Mouse (Mus musculus): ENCODE results near the gene Aifm1.
A peak's percentile ranks its signal among the peaks of the same experiment; 100 is the strongest.
"Not testable (repeated sequence)": the region's sequence is repeated elsewhere in the genome, so short reads cannot be mapped to it uniquely, and the experiment has no call there.

The Aifm1 gene

DNA sequence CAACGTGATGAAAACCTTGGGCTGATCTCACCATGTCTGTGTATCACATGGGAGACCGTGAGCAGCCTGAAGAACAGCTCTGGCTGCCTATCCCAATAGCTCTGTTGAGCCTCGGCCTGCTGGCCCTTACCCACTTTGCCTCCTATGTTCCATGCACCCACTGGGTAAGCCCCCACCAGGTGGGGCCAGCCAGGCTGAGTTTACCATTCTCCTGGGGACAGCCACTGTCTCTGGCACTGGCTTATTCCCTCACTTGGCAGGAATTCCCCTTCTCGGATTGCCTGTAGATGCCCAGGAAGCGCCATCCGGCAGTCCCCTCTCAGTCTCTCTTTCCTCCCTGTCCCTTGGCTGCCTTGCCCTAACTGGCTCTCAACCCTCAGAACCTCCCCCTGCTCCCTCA is 56.4 kb downstream of the Aifm1 start:
- no peak for DNase-seq (ENCODE audit: low spot score)

DNA sequence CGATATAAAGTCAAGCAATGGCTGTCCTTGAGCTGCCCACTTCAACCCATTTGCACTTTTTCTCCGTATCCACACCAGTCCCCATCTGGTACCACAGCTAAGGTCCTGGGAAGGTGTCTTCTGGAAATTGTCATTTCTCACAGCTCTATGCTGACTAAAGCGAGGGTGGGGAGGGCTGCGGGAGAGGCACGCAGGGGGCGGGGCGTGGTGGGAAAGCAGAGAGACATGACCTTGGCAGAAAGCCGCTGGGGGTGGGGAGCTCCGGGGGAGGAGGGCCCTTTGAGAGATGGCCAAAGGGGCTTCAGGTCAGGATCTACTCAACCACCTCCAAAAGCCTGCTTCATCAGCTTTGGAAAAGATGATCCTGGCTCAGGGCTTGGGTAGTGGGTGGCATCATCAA is 58.3 kb downstream of the Aifm1 start:
- no peak for DNase-seq (ENCODE audit: low spot score)

DNA sequence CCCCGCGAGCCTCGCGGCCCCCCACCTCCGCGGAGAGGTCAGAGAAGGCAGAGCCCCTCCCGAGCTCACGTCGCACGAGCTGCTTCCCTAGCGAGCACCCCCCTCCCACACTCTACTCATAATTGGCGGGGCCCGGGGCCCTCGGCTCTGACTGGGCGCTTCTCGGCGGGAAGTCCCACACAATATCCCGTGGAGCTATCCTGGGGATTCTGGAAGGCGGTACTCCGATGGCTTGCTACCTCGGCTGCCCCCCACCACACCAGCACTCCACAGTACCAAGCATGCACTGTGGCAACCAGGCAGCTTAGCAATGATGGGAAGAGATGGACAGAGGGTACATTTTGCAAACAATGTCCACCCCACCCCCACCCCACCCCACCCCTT is 58.9 kb downstream of the Aifm1 start:
- no peak for DNase-seq (ENCODE audit: low spot score)

DNA sequence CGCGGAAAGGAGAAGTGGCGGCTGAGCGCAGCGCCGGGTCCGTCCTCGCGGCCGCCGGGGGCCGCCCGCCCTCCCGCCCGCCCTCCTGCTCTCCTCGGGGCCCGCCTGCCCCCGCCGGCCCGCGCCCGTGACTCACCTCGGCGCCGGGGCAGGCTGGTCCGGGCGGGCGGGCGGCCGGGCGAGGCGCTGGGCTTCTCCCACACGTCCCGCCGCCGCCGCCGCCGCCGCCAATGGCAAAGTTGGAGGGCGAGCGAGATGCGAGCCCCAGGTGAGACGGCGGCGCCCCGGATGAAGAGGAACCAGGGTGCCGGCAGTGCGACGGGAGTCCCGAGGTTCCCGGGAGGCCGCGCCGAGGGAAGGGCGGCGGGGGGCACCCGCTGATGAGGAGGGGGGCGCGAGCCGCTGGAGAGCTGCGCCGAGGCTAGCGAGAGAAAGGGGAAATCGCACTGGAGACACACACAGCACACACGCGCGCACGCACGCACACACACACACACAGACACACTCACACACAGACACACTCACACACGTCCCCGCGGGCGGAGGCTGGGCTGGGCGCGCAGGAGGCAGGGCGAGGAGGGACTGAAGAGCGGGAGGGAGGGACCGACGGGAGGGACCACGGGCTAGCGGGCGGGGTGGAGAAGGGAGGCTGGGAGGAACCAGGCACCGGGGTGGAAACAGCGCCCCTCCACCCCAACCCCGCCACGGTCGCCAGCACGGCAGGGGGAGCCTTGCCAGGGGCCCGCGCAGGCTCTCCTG is 59.4 kb downstream of the Aifm1 start:
- peak; percentile 32 for DNase-seq (ENCODE audit: low spot score)

DNA sequence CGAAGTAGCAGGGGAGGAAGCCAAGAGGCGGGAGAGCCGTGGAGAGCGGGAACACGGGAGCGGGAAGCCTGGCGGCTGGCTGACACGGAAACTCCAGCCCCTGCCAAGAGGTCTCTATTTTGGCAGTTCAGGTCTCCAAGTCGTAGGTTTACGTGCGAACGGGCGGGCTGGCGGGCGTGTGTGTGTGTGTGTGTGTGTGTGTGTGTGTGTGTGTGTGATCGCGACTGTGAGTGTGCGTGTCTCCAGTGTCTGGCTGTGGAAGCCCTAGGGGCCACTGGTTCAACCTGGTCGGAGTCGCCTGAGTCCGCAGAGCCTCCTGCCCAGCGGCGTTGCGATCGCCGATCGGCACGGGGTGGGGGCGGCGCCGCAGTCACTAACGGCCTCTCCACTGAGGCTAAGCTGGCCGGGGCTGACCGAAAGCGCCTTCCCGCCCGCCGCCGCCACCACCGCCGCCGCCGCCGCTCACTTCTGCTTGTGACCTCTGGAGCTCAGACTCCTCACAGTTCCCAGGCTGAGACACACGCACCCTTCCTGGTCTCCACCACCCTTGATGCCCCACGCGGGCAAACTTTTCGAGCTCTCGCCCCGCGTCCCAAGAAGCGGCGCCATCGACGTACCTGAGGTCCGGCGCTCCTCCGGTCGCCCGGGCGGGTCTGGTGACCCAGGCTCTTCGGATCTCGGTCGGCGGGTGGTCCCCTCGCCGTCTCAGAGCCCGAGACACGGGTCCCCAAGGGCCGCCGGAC is 60.3 kb downstream of the Aifm1 start:
- DNase-seq (ENCODE audit: low spot score): peak; percentile 15

DNA sequence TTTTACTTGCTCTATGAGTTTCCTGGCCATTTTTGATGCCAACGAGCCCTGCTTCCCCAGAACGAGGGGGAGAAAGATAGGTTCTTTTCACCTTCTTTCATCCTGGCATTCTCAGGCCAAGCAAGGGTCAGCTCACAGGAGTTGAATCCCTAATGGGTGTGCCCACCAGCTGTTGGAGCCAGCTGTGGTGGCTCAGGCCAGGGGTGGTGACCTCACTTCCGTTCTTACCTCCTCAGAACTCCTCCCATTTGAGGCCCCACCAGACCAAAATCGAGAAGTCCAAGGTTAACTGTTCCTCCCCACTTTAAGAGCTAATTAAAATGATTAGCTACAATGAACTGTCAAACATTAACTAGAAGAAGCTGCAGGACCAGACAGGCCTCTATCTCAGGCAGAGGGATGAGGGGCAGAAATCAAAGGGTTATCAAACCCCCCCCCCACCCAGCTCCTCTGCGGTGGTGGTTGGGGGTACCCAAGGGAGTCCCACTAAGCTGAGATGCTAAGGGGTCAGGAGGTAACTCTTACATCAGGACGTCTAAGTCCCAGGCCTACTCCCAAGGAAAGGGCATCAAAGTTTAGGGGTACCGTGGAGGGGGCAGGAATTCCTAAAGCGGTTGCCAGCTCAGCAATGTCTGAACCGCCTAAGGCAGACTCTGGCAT is 61.0 kb downstream of the Aifm1 start:
- no peak for DNase-seq (ENCODE audit: low spot score)

DNA sequence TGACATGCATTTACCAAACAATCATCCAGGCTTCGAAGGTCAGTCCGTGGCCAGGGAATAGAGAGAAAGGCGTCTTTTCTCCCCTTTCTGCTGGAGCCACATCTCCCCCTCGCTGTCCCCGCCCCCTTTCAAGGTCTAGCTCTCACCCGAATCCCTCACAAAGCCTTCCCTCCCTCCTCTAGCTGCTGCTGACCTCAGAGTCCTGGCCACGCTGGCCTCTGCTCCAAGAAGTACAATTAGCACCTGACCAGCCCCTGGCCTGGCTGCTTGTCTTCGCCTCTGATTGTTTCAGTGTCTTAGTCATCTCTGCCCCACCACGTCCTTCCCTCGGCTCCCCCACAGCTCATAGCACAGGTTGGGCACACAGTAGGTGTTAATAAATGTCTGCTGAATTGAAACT is 63.7 kb downstream of the Aifm1 start:
- peak; percentile 26 for DNase-seq (ENCODE audit: low spot score)

DNA sequence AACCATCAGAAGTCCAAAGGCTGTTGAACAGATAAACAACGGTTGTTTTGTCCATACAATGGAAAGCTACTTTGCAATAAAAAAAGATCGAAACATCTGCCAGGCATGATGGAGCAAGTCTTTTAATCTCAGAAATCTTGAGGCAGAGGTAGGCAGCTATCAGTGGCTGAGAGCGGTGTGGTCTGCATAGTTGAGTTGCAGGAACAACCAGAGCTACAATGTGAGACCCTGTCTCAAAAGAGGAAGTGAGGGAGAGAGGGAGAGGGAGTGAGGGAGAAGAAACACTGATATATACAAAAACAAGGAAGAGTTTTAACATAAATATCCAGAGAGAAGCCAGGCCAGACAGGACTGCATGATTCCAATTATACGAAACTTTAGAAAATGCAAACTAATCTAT is 68.7 kb downstream of the Aifm1 start:
- DNase-seq (ENCODE audit: low spot score): no peak

DNA sequence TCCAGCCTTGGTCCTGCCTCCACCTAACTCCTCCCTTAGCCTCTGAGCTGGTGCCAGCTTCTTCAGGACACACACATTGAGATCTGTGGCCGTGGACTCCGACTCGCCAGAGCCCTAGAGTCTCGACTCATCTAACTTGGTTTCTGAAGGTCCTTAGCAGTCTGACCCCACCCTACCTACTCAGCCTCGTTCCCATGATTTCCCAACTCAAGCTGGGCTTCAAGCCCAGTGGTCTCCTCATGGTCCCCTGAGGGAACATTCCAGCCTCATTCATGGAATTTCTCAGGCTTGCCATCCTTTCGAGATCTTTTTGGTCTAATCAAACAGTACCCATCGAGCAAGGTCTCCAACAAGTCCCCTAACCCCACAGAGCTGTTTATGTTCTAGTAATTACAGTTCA is 71.4 kb downstream of the Aifm1 start:
- no peak for DNase-seq (ENCODE audit: low spot score)

DNA sequence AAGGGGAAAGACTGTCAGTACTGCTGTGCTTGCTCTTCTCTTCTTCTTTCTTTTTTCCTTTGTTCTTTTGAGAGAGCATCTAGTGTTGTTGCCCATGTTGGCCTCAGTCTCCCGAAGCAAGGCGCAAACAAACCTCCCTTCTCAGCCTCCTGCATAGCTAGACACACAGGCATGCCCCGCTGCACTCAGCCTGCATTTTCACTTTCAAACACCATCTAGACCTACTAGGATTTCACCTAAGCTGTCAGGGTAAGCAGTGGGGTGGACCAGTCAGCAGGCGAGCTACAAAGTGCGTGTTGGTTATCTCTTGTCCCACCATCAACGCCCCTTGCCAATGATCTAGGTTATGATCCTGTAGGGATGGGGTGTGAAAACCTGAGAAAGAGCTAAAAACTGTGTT is 71.8 kb downstream of the Aifm1 start:
- no peak for DNase-seq (ENCODE audit: low spot score)

DNA sequence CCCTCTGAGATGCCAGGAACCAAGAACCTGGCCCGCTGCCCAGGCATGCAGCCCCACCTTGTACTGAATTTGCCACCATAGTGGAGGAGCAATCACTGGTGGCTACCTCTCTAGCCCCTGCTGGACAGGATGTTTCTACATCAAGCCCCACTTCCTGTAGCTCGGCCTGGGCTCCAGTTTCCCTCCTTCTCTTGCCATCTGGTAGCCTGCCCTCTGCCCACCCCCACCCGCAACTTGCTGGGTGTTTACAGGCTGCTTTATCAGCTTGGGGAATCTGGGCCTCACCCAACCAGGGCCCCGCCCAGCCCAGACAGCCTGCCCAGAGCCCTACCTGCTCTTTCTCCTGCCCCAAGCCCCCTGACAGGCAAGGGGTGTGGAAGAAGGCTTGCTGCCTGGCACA is 74.3 kb downstream of the Aifm1 start:
- no peak for DNase-seq (ENCODE audit: low spot score)

DNA sequence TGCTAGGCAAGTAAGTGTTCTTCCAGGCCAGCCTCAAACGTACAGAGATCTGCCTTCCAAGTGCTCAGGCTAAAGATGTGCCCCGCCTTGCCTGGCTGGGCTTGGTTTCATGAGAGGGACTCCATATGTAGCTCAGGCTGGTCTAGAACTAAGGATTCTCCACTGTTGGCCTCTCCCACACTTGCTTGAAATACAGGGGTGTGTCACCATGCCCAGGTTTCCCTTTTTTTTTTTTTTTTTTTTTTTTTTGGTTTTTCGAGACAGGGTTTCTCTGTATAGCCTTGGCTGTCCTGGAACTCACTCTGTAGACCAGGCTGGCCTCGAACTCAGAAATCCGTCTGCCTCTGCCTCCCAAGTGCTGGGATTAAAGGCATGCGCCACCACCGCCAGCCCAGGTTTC is 77.3 kb downstream of the Aifm1 start:
- not testable (repeated sequence) for DNase-seq (ENCODE audit: low spot score)

DNA sequence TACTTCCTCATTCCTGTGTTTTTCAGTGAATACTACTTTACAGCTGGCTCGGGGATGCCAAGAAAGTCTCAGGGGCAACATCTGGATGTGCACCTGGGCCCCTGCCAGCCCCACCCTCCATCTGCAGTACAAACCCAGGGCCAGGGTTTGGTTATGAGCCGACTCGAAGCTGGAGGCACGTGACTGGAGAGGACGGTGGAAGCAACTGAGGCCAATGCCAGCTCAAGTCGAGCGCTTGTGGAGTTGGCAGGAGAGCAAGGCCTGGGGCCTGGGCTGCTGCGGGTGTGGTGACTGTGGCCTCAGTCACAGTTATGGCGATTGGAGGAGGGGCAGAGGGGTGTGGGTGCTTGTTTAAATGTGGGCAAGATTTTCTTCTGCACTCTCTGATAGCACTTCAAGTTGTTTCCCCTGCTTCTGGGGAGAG is 77.9 kb downstream of the Aifm1 start:
- no peak for DNase-seq (ENCODE audit: low spot score)

DNA sequence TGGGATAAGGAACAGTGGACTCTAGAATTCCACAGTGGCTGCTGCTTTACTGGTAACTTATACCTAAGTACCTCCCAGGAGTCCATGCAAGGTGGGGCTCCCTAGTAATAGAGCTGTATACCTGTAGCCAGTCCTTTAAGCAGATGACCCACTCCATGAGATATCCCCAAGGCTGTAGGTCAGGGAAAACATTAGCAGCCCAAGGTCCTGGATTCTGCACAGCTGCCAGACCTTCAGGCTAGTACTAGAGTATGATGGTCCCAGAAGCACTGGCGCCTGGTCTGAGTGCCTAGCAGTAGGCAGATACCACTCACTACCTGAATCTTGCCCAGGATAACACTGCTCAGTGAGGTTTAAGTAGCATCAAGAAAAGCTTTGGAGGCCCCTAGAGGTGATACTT is 79.1 kb downstream of the Aifm1 start:
- DNase-seq (ENCODE audit: low spot score): no peak

DNA sequence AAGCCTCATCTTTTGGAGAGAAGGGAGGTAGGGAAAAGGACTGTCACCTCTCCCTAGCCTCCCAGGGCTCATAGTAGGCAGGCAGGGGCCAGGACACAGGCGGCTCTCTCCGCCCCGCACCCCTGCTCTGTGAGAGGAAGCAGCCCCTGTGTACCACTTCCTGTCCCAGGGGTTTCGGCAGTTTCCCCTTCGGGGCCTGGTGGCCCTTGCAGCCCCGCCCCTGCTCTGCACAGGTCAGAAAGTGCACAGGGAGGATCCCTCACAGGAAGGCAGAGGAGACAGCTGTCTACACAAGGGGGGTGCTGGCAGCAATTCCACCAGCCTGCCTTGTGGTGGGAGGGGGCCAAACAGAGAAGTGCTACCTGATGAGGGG is 79.8 kb downstream of the Aifm1 start:
- no peak for DNase-seq (ENCODE audit: low spot score)

DNA sequence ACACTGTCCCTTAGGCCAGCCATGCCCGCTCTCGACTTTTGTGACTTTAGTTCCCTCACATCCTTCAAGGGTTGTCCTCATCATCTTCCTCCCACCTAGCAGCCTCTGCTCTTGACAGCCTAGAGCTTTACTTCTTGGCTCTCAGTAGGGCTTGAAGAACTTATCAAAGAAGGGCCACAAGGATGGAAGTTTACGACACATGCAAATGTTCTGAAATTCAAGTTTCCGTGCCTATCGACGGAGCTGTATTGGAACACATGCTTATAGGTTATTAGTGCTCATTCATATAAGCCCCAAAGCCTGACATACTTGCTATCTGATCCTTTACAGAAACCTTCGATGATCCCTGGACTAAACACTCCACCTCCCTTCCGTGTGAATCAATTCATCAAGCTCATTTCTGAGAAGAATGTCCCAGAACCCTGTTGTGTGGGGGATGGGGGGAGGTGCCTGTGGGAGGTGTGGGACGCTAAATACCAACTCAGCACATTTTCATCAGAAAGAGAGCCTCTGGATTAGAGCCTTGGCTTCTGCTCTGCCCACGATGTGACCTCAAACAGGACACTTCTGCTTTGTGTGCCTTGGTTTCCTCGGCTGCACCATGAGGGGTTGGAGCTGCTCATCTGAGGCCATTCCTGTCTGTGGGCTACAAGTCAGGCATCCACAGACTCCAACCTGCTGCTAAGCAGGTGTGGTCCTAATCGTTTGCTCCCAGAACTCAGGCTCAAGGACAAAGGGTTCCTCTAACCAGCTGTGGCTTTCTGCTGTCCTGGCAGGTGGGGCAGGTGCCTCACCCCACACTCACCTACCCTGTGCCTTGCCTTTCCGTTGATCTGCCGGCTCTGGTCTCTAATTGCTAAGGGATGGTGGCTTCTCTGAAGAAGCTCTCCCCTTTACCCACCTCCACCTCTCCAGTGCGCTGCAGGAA is 80.5 kb downstream of the Aifm1 start:
- no peak for DNase-seq (ENCODE audit: low spot score)

DNA sequence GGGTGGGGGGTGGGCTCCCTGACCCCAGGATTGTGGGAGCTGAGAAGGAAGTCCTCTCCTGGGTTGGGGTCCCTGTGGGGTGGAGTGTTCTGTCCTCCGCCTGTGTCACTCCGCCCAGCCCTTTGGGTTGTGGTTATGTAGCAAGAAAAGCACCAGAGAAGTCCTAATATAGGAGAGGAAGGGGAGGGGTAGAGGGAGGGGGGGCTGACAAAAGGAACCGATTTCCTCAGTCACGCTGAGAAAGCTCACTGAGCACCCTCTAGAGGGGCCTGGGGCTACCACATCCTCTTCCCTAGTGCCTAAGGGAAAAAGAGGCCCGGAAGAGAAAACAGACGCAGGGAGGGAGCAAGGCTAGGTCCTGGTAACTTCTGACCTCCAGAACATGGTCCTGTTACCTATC is 83.8 kb downstream of the Aifm1 start:
- DNase-seq (ENCODE audit: low spot score): no peak

DNA sequence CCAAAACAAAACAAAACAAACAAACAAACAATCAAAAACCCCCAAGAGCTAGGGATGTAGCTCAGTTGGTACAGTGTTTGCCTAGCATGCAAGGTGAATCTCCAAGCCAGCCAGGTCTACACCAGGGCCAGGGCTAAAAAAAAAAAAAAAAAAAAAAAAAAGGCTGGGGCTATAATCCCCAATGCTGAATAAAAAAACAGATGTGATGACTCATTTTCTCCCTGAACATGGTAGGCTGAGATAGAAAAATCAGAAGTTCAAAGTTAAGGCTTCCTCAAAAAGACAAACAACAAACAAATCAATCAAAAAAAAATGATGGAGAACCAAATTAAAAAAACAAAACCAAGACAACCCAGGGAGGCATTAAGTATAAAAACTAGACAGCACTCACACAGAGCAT is 84.3 kb downstream of the Aifm1 start:
- no peak for DNase-seq (ENCODE audit: low spot score)

DNA sequence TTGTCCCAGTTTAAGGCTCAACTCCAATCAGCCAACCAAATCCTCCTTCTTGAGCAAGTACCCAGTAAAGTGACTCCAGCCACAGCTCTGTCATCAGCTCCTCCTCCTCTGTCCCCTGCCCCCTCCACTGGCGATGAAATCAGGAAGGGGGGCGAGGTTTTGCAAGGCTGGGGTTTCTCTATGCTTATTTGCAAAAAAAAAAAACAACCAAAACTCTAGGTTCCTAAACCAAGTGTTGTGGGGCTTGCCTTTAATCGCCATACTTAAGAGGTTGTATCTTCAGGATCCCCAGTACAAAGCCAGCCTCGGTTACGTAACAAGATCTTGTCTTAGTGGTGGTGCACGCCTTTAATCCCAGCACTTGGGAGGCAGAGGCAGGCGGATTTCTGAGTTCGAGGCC is 84.7 kb downstream of the Aifm1 start:
- no peak for DNase-seq (ENCODE audit: low spot score)

DNA sequence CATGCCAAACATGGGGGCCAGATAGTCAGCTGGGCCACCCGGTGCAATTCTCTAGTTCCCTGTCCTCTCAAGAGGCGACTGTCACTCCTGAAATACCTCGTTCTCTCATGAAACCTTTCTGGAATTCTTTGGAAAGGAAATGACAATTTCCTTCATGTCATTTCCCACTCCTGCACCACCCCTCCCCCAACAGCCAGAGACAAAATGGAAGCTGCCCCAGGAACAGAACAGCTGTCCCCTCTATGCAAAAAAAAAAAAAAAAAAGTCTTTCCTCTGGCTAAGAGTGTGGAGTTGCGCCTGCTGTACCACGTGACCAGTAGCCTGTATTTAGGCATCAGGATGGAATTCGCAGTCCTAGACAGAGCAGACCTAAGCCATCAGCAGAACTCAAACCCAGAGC is 85.1 kb downstream of the Aifm1 start:
- no peak for DNase-seq (ENCODE audit: low spot score)

DNA sequence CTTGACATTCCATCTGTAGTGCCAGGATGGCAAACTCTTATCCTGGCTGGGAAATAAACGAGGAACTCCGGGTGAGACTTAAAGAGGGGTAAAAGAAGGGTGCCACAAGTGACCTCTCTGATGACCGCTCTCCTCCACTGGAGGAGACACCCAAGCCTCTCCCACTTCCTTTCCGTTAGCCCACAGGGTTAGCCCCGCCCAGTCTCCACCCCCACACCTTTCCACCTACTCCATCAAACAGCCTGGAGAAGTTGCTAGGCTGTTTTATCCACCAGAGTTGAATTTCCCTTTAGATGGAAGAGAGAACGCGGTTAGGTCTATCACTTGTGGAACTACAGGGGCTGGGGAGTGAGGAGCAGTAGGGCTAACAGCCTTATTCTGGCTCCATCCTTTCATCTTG is 88.1 kb downstream of the Aifm1 start:
- DNase-seq (ENCODE audit: low spot score): no peak

Measured in retina, embryonic 14.5 days (tissue).